Mouse (Mus musculus) megakaryocyte, embryonic 14.5 days (primary cell): ENCODE results near the gene Arpc1b. TPM values are rescaled to one million over a fixed set of nuclear protein-coding genes. Genes with fewer than 3 reads are reported as not detected.
A peak's percentile ranks its signal among the peaks of the same experiment; 100 is the strongest.

ENCODE experiments used
- H3K27me3 ChIP-seq: replicated peaks from 2 replicates; pipeline ENCODE3; 2012; ENCODE audit warnings: inconsistent platforms
- H3K36me3 ChIP-seq: replicated peaks from 2 replicates; pipeline ENCODE3; 2012; ENCODE audit warnings: low read length, inconsistent platforms, mixed read lengths
- H3K4me1 ChIP-seq: 2 replicates; pipeline ENCODE4 v1.6.1; 2012; ENCODE audit warnings: inconsistent platforms
- H3K4me3 ChIP-seq: replicated peaks from 2 replicates; pipeline ENCODE3; 2012; ENCODE audit warnings: moderate library complexity, mild to moderate bottlenecking, inconsistent platforms
- H3K9me3 ChIP-seq: 2 replicates; pipeline ENCODE4 v1.6.1; 2012; ENCODE audit warnings: inconsistent platforms
- FLI1 ChIP-seq: IDR thresholded peaks from 2 replicates; pipeline ENCODE4 v1.6.1; 2012; ENCODE audit warnings: low read length, inconsistent platforms, mixed read lengths
- GATA1 ChIP-seq: IDR thresholded peaks from 3 replicates; pipeline ENCODE4 v1.6.1; 2012; ENCODE audit warnings: mixed read lengths, low read length, inconsistent platforms, borderline replicate concordance
- polyA plus RNA-seq: library from polyadenylated mRNA; stranded (reverse); fragments of >175 nt; gene quantifications from 2 replicates; pipeline ENCODE4 v1.2.3, GENCODE M21; 2012; ENCODE audit warnings: low replicate concordance; ENCODE audit not compliant: insufficient read depth

The Arpc1b gene
- polyA plus RNA-seq, 1 experiment: 2,538 TPM

DNA sequence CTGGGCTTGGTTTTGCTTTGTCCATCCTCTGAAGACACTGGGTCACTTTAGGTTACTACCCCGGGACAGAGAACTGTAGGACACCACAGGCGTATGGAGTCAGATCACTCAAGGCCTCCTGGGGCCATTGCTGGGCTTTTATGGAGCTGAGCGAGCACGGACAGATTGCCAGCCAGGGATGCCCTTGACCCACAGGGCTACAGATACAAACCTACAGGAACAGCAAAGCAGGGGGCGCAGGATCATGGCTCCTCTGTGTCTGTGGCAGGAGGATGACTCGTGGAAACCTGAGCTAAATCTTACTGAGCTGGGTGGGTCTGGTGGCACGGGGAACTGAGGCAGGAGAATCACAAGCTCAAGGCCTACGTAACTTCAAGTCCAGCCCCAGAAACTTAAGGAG, 1.4 kb upstream of the Arpc1b start:
- Histone ChIP-seq H3K9me3 (no peaks in the 10 kb centered on the region), H3K4me3 (peak overlapping the region; percentile 5), H3K4me1 (peaks cover 69% of the 10 kb centered on the region), H3K36me3 (peaks cover 58% of the 10 kb centered on the region), H3K27me3 (no peaks in the 10 kb centered on the region)
- TF ChIP-seq GATA1: no peak
- no peak for TF ChIP-seq FLI1

- Histone ChIP-seq H3K4me1 (peaks cover 73% of the 10 kb centered on the region), H3K36me3 (peaks cover 57% of the 10 kb centered on the region)
These were observed 599 bp upstream of the Arpc1b start for GRCm38 (mm10) chr5:145113416-145113815.

GRCm38 (mm10) chr5:145114606-145115473, 825 bp downstream of the Arpc1b start:
- Histone ChIP-seq H3K36me3 (peaks cover 57% of the 10 kb centered on the region), H3K4me3 (peak overlapping the region; percentile 99), H3K9me3 (no peaks in the 10 kb centered on the region), H3K27me3 (no peaks in the 10 kb centered on the region), H3K4me1 (peaks cover 75% of the 10 kb centered on the region)
- TF ChIP-seq GATA1 (no peak), FLI1 (no peak)

More at GRCm38 (mm10) chr5:145113416-145113815, 599 bp upstream of the Arpc1b start:
- Histone ChIP-seq H3K9me3 (no peaks in the 10 kb centered on the region), H3K4me3 (peak overlapping the region; percentile 99), H3K27me3 (no peaks in the 10 kb centered on the region)
- TF ChIP-seq GATA1: no peak
- no peak for TF ChIP-seq FLI1

DNA sequence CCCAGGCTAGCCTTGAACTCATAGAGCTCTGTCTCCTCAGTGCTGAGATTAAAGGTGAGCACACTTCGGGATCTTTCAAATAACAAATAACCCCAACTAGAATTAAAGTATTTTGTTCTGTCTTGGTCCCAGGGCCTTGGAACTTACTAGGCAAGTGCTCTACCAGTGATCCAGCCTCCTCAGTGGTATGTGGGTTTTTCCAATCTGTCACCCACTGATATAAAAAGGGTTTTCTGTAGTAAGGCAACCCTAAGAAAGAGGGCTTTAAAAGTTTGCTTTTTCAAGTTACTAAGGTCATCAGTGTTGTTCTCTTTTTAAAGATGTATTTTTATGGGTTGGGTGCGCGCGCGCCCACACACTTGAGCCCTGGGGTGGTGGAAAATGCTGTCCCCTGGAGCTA, 1.7 kb downstream of the Arpc1b start:
- Histone ChIP-seq H3K27me3 (no peaks in the 10 kb centered on the region), H3K9me3 (no peaks in the 10 kb centered on the region), H3K4me1 (peaks cover 75% of the 10 kb centered on the region), H3K4me3 (peak overlapping the region; percentile 99), H3K36me3 (peaks cover 57% of the 10 kb centered on the region)
- TF ChIP-seq GATA1 (no peak), FLI1 (no peak)

GRCm38 (mm10) chr5:145116316-145116715, 2.3 kb downstream of the Arpc1b start:
- Histone ChIP-seq H3K4me3 (peak overlapping the region; percentile 99), H3K27me3 (no peaks in the 10 kb centered on the region), H3K4me1 (peaks cover 81% of the 10 kb centered on the region), H3K9me3 (no peaks in the 10 kb centered on the region), H3K36me3 (peaks cover 57% of the 10 kb centered on the region)
- TF ChIP-seq FLI1 (no peak), GATA1 (no peak)

- Histone ChIP-seq H3K9me3 (no peaks in the 10 kb centered on the region), H3K4me3 (peak overlapping the region; percentile 99), H3K27me3 (no peaks in the 10 kb centered on the region), H3K36me3 (peaks cover 57% of the 10 kb centered on the region), H3K4me1 (peaks cover 82% of the 10 kb centered on the region)
- no peak for TF ChIP-seq FLI1
- no peak for TF ChIP-seq GATA1
These were observed 2.9 kb downstream of the Arpc1b start for GRCm38 (mm10) chr5:145116916-145117315.

DNA sequence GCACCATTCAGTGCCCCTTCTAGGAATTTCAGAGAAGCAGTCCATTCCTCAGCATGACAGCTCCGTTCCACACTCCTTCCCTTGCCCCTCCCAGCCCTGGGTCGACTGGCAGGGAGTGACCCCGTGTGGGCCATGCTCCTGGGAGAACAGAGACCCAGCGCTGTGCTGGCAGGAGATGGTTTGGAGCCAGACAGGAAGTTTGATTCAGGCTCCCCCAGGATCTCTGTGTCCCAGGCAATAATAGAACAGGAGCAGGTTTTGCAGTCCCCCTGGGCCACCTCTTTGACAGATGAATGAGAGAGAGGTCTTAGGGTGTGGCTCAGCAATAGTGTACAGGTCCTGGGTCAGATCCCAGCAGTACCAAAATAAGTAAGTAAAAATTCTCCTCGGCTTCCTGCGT, 4.0 kb downstream of the Arpc1b start:
- H3K36me3 ChIP-seq: peaks cover 62% of the 10 kb centered on the region
- peaks cover 77% of the 10 kb centered on the region for H3K4me1 ChIP-seq
- TF ChIP-seq FLI1 (no peak), GATA1 (no peak)
- H3K27me3 ChIP-seq: no peaks in the 10 kb centered on the region
- no peaks in the 10 kb centered on the region for H3K9me3 ChIP-seq
- H3K4me3 ChIP-seq: peak overlapping the region; percentile 16

DNA sequence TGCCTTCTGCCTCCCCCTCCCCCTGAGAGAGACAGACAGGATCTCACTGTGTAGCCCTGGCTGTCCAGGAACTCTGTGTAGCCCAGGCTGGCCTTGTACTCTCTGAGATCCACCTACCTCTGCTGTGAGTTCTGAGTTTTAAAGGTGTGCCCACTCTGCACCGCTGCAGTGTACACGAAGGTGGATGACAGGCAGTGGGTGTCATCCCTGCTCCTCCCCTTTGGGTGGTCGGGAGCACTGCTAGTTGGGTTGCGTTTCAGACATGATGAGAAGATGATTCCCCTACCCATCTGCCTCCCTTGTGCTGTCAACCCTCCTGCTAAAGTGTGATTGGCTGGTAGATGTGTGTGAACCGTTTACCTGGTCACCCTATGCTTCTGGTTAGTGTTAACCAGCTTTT, 4.4 kb downstream of the Arpc1b start:
- Histone ChIP-seq H3K4me1 (peaks cover 74% of the 10 kb centered on the region), H3K27me3 (no peaks in the 10 kb centered on the region), H3K4me3 (peak overlapping the region; percentile 9), H3K36me3 (peaks cover 66% of the 10 kb centered on the region), H3K9me3 (no peaks in the 10 kb centered on the region)
- TF ChIP-seq FLI1: no peak
- no peak for TF ChIP-seq GATA1

DNA sequence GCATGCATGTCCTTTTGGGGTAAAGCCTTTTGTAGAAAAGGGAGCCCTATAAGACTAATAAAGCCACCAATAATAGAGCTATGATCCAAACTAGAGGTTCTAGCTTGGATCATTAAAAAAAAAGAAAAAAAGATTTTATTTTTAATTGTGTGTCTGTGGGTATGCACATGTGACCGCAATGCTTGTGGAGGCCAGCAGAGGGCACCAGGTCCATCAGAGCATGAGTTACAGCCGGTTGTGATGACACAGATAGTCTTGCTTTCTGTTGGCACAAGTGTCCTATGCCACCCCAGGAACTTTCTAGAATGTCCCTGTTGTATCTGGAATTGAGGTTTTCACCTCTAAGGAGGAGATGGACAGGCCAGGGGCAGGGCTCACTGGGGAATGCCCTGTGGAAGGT, 5.4 kb downstream of the Arpc1b start:
- Histone ChIP-seq H3K4me1 (peaks cover 76% of the 10 kb centered on the region), H3K4me3 (no peak overlapping the region), H3K9me3 (no peaks in the 10 kb centered on the region), H3K36me3 (peaks cover 76% of the 10 kb centered on the region), H3K27me3 (no peaks in the 10 kb centered on the region)
- TF ChIP-seq FLI1: no peak
- TF ChIP-seq GATA1: no peak

DNA sequence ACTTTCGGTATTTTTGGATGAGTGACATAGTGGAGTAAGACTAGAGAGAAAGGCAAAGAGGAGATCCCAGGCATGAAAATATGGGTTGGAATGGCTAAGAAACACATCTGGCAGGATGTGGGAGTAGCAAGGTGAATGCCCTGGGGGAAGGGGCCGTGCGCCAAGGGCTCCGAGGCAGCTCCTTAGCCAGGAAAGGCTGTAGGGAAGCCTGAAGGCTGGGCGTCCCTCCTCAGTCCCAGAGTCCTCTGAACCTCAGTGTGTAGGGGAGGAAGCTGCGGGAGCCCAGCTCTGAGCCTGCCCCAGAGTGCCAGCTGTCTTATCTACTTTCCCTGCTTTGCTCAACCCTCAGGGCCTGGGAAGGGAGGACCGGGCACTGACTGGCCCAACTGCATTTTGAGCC, 6.9 kb downstream of the Arpc1b start:
- peaks cover 79% of the 10 kb centered on the region for H3K4me1 ChIP-seq
- TF ChIP-seq FLI1 (no peak), GATA1 (no peak)
- no peaks in the 10 kb centered on the region for H3K9me3 ChIP-seq
- H3K4me3 ChIP-seq: no peak overlapping the region
- H3K36me3 ChIP-seq: peaks cover 91% of the 10 kb centered on the region
- no peaks in the 10 kb centered on the region for H3K27me3 ChIP-seq
